Mouse (Mus musculus): Measurements from ENCODE around the gene Tceal3. TPM values are rescaled to one million over a fixed set of nuclear protein-coding genes. Genes with fewer than 3 reads are reported as not detected.
"Not testable (repeated sequence)": the region's sequence is repeated elsewhere in the genome, so short reads cannot be mapped to it uniquely, and the experiment has no call there.

The Tceal3 gene
- total RNA-seq, 2 experiments from 2014 or later: 1.0 to 2.0 TPM

- DNase-seq: peak; percentile 65 to 73
These were observed 117.0 kb downstream of the Tceal3 start, which contains the start of gene Tceal1 for GRCm38 (mm10) chrX:136707446-136708167. Tceal1 (plus strand) TSS chrX:136707982.

GRCm38 (mm10) chrX:136708168-136708681 lies 117.6 kb downstream of the Tceal3 start:
- DNase-seq: peak; percentile 16 to 51

- DNase-seq: peak; percentile 0 to 4
These were observed 118.1 kb downstream of the Tceal3 start for GRCm38 (mm10) chrX:136708782-136709181.

- not testable (repeated sequence) for DNase-seq
These were observed 124.3 kb downstream of the Tceal3 start for GRCm38 (mm10) chrX:136714742-136715474.

Other genes starting within 250 kb of the Tceal3 start
- gene Kir3dl1, start 72.8 kb upstream of the Tceal3 start, total RNA-seq (2021): not detected
- not detected for gene Kir3dl2, start 46.8 kb upstream of the Tceal3 start, total RNA-seq (2021)
- gene Tceal1, start 117.1 kb downstream of the Tceal3 start, total RNA-seq (2021): 1 to 10 TPM; 4.2 to 4.4 TPM
- gene Morf4l2, start 152.8 kb downstream of the Tceal3 start, total RNA-seq (2021): 10 to 100 TPM; 74.8 to 92.7 TPM
- not detected for gene Glra4, start 189.3 kb downstream of the Tceal3 start, total RNA-seq (2021)
- 1 to 10 TPM; 2.5 to 3.3 TPM for gene Plp1, start 231.8 kb downstream of the Tceal3 start, total RNA-seq (2021)